Mouse (Mus musculus) erythroid progenitor cell, adult 5-6 weeks (primary cell): ENCODE measurements at regions not wholly inside any gene's neighbourhood (a gene's known extent, or its start where the extent isn't known, plus 50 kb on each side); places are given as distances from the start of the nearest gene placed in this dataset.

ENCODE experiments used
- ATAC-seq: replicated peaks from 2 replicates; pipeline ENCODE4 v1.8.0; 2016; ENCODE audit warnings: moderate number of reproducible peaks, mild to moderate bottlenecking, moderate TSS enrichment, inconsistent platforms; ENCODE audit not compliant: poor library complexity, low FRiP score, severe bottlenecking

DNA sequence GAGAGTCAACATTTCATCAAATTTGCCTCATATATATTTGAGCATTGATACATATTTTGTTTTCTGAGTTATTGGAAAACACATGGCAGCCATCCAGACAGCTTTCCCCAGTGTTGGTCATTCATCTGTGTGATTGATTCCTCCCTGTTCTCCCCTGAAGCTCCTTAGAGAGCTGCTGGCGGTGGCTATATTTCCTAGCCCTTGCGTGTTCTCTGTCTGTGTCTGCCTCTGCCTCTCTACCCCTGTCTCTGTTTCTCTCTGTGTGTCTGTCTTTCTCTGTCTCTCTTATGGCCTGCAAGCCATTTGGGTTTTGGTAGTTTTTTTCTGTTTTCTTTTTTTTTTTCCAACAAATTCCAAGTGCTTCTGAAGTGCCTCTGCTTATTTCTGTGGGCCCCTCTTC, 66.7 kb upstream of the Rbms1 start:
- no peak for ATAC-seq

DNA sequence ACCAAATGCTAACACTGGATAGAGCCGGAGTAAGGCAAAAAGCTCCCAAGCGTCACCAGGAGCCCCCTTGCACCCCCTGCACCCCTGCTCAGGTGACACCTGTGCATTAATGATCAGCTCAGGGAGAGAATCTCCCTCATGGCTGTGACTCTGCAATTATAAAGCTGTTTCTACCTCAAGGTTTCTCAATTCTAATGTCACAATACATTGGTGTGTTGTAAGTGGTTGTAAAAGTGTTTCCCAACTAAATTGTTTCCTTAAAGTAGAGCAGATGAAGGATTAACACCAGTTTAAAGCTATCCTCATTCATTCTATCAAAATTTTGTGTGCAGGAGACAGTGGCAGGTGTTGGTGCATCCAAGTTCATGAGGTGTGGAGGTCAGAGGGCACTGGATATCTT, 65.6 kb upstream of the Rbms1 start:
- ATAC-seq, result no peak

DNA sequence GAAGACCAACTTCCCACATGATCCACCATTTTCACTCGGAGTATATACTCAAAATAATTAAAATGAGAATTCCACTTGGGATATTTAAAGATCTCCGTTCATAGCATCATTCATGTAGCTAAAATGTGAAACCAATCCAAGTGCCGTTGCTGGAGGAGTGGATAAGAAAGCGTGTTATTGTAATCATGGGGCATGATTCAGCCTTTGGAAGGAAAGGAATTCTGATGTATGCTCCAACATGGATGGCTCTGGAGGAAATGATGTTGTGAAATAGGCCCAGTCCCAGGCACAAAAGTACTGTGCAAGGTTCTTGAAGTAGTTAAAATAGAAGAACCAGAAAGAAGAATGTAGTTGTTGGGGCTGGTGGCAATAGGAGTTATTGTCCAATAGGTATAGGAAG, 64.7 kb upstream of the Rbms1 start:
- ATAC-seq, result no peak

DNA sequence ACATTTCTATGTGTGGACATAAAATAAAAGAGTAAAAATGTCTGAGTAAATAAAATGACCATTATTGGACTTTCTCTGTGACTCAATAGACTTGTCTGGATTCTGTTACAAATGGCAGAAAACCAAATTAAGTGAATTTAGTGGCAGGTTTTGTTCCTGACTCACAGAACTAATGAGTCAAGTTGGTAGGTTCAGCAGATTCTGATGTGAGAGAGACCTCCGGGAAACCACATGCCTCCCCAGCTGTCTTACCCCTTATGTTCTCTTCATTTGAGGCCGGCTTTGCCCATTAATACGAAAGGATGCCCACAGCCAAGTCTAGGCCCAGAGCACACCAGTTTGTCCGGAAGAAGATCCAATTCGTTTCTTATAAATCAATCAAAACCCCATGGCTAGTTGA, 59.4 kb upstream of the Rbms1 start:
- ATAC-seq, result no peak

DNA sequence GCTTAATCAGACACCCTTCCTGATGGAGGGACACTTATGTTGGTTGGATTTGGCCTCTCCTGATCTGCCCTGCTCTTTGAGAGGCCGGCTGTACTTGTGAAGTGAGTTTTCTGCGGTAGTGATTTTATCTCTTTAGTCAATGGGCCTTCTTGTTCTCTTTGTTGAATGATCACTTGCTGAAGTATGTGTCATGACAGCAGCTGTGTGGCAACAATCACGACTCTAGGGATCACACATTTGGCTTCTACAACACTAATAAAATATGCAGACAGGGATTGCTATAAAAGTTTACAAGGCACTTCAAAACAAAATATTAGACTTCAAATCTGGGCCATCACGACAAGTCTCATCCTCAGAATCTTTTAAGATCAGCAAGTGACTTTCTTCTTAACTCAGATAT, 57.8 kb upstream of the Rbms1 start:
- no peak for ATAC-seq

DNA sequence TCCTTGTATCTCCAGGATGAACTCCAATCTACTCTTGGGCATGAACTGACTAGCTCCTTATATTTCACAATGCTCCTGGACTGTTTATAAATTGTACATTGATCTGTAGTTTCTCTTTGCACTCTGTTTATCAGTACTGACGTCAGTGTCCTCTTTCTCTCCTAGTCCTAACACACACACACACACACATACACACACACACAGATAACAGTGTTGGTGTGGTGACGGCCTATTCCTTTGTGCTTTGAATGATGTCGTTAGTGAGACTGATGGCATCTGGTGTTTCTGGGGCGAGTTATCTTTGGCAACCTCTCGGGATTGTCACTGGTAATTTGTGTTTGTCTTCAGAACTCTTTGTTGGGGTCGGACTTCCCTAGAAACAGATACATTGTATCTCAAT, 50.0 kb upstream of the Rbms1 start:
- ATAC-seq, result no peak
